Mouse (Mus musculus) CH12F3 (cell line): Measurements from ENCODE around the gene Smoc2.

Experiments
- in situ Hi-C: fragments of 300-500 bp; cut with MboI; formaldehyde crosslinking; loops from 2 replicates; pipeline ENCODE4 v1.14.3; 2020; ENCODE audit warnings: low sequenced_read_pairs

Gene Smoc2

GRCm38 (mm10) chr17:14273386-14273785 is 5.9 kb upstream of the Smoc2 start:
- in situ Hi-C loops: no loop called here

DNA sequence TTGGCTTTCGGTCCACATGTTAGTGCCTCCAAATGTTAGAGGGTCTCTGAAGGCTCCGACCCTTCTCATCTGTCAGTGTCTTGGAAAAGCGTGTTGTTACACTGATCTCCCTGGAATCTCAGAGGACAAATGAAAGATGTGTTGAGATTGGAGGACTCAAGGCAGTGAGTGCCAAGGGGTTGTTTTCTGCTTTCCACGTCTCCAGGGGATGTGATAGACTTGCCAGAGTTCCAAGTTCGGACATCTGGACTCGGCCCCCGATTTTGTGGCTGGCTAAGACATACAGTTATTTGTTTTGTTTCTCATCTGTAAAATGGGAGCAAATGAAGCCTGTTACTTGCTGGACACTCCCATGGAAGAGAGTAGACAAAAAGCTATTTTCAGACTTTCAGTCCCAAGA is 2.0 kb upstream of the Smoc2 start:
- in situ Hi-C loops: loop anchor here (25.0 kb wide), 1 partner anchor 635 kb away; no protein-coding TSS in a partner anchor

DNA sequence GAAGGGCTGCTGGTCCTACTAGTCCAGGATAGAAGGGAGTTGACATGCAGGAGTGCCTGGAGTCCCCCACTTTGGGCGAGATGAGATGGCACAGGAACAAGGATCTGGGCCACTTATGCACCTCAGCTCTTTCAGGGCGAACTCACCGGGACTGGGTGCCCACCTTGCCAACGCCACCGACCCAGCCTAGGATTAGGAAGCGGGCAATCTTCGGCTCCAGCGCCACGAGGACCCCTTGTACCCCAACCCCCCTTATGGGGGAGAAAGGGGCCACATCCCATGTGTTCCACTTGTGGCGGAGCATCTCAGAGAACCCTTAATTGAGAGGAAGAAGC is 627 bp downstream of the Smoc2 start:
- in situ Hi-C loops: loop anchor here (25.0 kb wide), 1 partner anchor 632 kb away; no protein-coding TSS in a partner anchor

- in situ Hi-C loops: loop anchor here (25.0 kb wide), 1 partner anchor 632 kb away; no protein-coding TSS in a partner anchor
These were observed 1.1 kb downstream of the Smoc2 start for GRCm38 (mm10) chr17:14280425-14280833.

- in situ Hi-C loops: loop anchor here (25.0 kb wide), 1 partner anchor 624 kb away; no protein-coding TSS in a partner anchor
These were observed 8.8 kb downstream of the Smoc2 start for GRCm38 (mm10) chr17:14288015-14288616.

DNA sequence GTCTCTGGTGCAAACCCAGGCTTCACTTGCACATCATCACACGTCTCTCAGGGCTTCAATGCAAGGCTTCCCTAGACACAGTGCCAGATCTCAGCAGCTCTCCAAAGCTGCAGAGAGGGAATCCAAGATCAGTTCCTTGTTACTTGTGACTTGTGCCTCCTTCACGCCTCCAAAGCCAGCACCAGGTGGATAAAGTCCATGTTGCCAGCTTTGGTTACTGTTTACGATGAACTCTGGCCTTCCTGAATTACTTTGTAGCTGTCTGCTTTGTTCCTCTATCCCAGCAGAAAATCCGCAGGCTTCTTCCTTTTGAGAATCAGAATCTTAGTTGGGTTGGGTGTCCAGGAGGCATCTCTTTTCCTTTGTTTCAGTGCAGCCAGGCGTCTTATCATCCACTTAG is 14.3 kb downstream of the Smoc2 start:
- in situ Hi-C loops: loop anchor here (25.0 kb wide), 1 partner anchor 619 kb away; no protein-coding TSS in a partner anchor

GRCm38 (mm10) chr17:14295146-14295545 is 15.8 kb downstream of the Smoc2 start:
- in situ Hi-C loops: loop anchor here (25.0 kb wide), 1 partner anchor 617 kb away; no protein-coding TSS in a partner anchor

DNA sequence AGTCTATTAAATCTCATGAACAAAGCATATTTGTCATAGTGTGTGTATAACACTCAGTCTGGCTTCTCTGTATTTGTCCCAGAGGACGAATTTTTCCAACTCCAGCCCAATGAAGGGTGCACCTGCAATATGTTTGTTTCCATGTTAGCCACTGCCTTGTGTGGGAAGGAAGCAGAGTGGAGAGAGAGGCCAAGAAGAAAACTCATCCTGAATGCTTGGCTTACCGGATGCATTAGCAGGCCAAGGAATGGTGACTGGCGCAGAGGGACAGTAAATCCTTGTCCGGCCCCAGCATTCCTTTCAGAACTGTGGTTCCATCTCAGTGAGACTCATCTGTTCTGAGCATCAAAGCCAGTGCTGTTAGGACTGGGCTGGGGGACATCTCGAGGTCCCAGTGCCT is 21.1 kb downstream of the Smoc2 start:
- in situ Hi-C loops: no loop called here

- in situ Hi-C loops: no loop called here
These were observed 22.4 kb downstream of the Smoc2 start for GRCm38 (mm10) chr17:14301491-14302344.

- in situ Hi-C loops: no loop called here
These were observed 23.1 kb downstream of the Smoc2 start for GRCm38 (mm10) chr17:14302356-14302755.

DNA sequence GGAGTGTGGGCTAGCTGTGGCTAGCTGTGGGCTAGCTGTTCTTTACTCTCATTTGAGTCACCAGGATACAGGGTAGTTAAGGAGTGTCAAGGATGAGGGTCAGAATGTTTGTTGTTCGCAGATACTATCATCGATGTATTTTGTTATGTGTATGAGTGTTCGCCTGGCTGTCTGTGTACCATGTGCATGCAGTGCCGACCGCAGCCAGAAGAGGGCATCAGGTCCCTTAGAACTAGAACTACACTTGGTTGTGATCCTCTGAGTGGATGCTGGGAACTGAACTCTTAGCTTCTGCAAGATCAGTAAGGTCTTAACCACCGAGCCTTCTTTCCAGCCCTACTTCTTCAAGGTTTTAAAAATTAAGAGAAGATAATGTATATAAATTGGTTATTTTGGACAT is 24.4 kb downstream of the Smoc2 start:
- in situ Hi-C loops: no loop called here

DNA sequence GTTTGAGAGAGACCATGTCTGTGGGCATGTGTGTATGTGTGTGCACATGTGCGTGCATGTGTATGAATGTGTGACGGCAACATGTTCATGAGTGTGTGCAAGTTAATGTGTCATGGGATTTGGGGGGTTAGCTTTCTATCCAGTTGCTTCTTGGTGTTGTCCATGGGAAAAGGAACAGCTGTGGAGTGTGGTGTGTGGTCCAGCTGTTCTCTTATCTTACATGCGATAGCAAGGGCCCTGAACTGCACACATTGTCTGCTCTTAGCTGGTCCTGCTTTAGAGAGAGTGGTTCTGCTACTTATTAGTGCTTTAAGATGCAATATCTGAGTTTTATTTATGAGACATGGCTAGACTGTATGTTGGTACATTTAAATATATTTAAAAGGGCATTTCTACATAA is 30.6 kb downstream of the Smoc2 start:
- in situ Hi-C loops: no loop called here

- in situ Hi-C loops: no loop called here
These were observed 33.1 kb downstream of the Smoc2 start for GRCm38 (mm10) chr17:14312440-14312839.

GRCm38 (mm10) chr17:14314308-14314707 is 35.0 kb downstream of the Smoc2 start:
- in situ Hi-C loops: no loop called here

DNA sequence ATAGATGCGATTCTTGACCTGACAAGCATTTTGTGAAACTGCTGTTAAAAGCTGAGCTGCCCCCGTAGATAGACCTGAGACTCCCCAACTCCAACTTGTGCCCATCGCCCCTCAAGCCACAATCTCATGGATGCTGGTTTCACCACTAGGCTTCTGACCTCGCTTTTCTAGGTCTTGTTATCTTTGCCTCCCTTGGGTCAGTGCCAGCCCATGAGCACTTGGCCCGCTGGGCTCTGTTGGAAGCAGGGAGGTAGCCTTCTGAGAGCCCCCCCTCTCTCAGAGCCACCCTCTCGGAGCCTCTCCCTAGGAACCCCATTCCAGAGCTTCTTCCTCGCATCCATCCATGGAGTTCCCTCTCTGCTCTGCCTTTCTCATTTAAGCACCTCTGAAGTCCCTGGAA is 37.2 kb downstream of the Smoc2 start:
- in situ Hi-C loops: no loop called here

GRCm38 (mm10) chr17:14317439-14317838 is 38.1 kb downstream of the Smoc2 start:
- in situ Hi-C loops: no loop called here

DNA sequence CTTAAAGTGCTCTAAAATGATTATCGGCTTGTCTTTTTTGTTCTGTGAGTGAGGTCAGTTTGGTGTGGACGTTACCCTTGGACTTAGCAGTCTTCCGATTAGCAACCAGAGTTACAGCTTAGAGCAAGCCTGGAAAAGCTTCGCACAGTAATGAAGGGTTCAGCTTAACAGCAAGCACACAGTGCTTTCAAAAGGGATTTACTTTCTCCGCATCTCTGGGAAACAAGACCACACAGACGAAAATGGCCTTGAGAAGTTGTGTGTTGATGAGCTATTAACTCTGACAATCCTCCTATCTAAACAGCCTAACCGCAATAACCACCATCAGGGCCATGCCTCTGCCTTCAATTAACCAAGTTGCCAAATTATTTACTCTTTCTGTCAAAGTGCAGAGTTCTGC is 46.9 kb downstream of the Smoc2 start:
- in situ Hi-C loops: no loop called here

DNA sequence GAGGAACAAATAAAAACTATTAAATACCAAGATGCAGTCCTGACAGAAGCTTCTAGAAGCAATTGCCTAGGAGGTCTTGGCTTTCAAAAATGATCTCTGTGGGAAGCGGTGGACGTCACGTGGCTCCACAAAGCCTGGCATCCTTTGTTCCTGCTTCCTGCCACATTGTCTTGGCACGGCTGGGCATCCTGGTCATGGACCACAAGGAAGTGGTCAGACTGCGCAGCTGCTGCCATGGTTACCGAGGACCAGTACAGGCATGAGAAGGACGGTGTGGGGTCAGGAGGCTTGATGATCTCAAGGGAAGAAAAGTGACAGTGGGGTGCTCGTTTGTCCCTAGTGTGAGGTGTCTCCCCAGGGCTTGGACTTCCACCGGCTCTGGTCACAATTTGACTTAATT is 48.7 kb downstream of the Smoc2 start:
- in situ Hi-C loops: no loop called here

DNA sequence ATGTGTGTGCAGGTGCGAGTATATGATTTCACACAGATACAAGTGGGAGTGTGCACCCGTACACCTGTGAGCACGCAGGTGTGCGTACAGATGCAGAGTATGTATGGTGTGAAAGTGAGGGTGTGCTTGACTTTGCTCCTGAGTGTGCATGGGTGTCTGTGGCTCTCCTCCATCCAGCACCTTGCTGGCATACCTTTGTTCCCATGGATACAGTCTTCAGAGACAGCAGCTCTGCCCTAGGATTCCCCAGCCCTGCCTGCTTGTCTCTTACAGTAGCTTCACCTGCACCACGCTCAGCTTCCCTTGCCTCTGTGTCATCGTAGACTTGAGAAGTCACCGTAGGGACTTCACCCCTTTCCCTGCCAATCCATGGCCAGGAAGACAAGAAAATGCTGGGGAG is 51.2 kb downstream of the Smoc2 start:
- in situ Hi-C loops: no loop called here

DNA sequence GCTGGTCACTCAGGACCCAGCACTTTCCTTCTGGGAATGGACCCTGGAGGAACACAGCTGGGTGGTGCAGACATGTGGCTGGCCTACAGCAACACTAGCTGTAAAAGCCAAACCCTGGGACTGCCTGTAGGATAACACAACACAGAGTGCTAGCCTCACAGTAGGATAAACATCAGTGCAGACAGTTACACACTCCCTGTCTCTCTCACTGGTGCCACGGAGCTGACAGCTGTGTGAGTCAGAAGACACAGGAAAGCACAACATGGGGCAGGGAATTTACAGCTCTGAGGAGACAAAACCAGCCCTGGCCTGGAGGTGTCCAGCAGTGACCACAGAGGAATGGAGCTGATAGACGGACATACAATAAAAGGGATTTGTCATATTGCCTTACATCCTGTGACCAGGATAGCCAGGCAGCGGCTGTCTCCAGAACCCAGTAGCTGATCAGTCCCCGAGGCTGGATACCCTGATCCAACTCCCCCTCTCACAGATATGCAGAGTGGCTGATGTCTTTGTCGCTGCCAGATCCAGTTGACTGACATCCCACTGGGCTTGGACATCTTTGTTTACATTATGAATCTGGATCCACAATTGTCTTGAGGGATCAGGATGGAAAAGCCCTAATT is 60.7 kb downstream of the Smoc2 start:
- in situ Hi-C loops: no loop called here

- in situ Hi-C loops: no loop called here
These were observed 61.4 kb downstream of the Smoc2 start for GRCm38 (mm10) chr17:14340736-14341135.

DNA sequence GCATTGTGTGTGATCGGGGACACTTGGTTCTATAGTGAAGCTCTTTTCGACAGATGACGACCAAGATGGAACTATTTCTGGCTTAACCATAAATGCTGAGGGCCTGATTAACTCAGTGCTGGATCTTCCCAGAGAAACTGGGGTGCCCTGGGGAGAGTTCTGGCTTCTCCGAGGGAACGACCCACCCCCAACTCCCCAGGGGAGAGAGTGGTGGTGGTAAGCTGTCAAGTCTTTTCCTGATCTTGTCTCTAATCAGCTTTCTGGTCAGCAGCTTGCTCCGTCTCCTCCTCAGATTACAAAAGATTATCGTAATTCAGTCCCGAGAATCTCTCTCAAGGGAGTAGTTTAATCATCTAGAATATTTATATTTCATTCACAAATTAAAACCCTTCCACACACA is 63.2 kb downstream of the Smoc2 start:
- in situ Hi-C loops: no loop called here
